Mouse (Mus musculus): Measurements from ENCODE around the gene Plxdc1.

Gene Plxdc1

GRCm38 (mm10) chr11:97913111-97913510 is 73.1 kb downstream of the Plxdc1 start:
- DNase-seq (ENCODE audit: low spot score) = no peak

- no peak for DNase-seq (ENCODE audit: low spot score)
These were observed 77.5 kb downstream of the Plxdc1 start for GRCm38 (mm10) chr11:97908634-97909348.

- DNase-seq (ENCODE audit: low spot score) = no peak
These were observed 78.3 kb downstream of the Plxdc1 start for GRCm38 (mm10) chr11:97907935-97908334.

- no peak for DNase-seq (ENCODE audit: low spot score)
These were observed 79.3 kb downstream of the Plxdc1 start for GRCm38 (mm10) chr11:97906905-97907304.

GRCm38 (mm10) chr11:97905941-97906340 is 80.3 kb downstream of the Plxdc1 start:
- no peak for DNase-seq (ENCODE audit: low spot score)

- DNase-seq (ENCODE audit: low spot score) = no peak
These were observed 80.7 kb downstream of the Plxdc1 start for GRCm38 (mm10) chr11:97905540-97905939.

- DNase-seq (ENCODE audit: low spot score) = no peak
These were observed 81.4 kb downstream of the Plxdc1 start for GRCm38 (mm10) chr11:97904801-97905200.

GRCm38 (mm10) chr11:97901806-97902205 is 84.4 kb downstream of the Plxdc1 start:
- DNase-seq (ENCODE audit: low spot score) = no peak

GRCm38 (mm10) chr11:97899822-97900221 is 86.4 kb downstream of the Plxdc1 start:
- peak; percentile 92 for DNase-seq (ENCODE audit: low spot score)

GRCm38 (mm10) chr11:97897568-97898185 is 88.6 kb downstream of the Plxdc1 start:
- no peak for DNase-seq (ENCODE audit: low spot score)

- no peak for DNase-seq (ENCODE audit: low spot score)
These were observed 89.6 kb downstream of the Plxdc1 start for GRCm38 (mm10) chr11:97896655-97897054.

- no peak for DNase-seq (ENCODE audit: low spot score)
These were observed 94.4 kb downstream of the Plxdc1 start for GRCm38 (mm10) chr11:97891821-97892220.

- no peak for DNase-seq (ENCODE audit: low spot score)
These were observed 100.8 kb downstream of the Plxdc1 start for GRCm38 (mm10) chr11:97885296-97885915.

- no peak for DNase-seq (ENCODE audit: low spot score)
These were observed 101.6 kb downstream of the Plxdc1 start for GRCm38 (mm10) chr11:97884601-97885185.

- DNase-seq (ENCODE audit: low spot score) = peak; percentile 97
These were observed 102.2 kb downstream of the Plxdc1 start, which contains the start of gene Fbxo47 for GRCm38 (mm10) chr11:97883918-97884600. Gene Fbxo47, minus strand, starts transcription at chr11:97884154.

- DNase-seq (ENCODE audit: low spot score) = peak; percentile 65
These were observed 102.7 kb downstream of the Plxdc1 start for GRCm38 (mm10) chr11:97883542-97883917.

GRCm38 (mm10) chr11:97880362-97880761 is 105.9 kb downstream of the Plxdc1 start:
- no peak for DNase-seq (ENCODE audit: low spot score)

- DNase-seq (ENCODE audit: low spot score) = no peak
These were observed 108.9 kb downstream of the Plxdc1 start for GRCm38 (mm10) chr11:97877341-97877740.

GRCm38 (mm10) chr11:97874396-97874795 is 111.8 kb downstream of the Plxdc1 start:
- DNase-seq (ENCODE audit: low spot score) = no peak

Measured in urinary bladder, postnatal 14 days (tissue).